Mouse (Mus musculus) midbrain, embryonic 15.5 days (tissue): ENCODE measurements at regions not wholly inside any gene's neighbourhood (a gene's known extent, or its start where the extent isn't known, plus 50 kb on each side); places are given as distances from the start of the nearest gene placed in this dataset.

Experiments used
- ATAC-seq: fragments of 200-750 bp; cut with Nextera tagmentation; replicated peaks from 2 replicates; pipeline ENCODE4 v1.8.0; 2017; ENCODE audit warnings: moderate TSS enrichment
- H3K27ac ChIP-seq: fragments of 300-500 bp; sonication (generic); 2 replicates; pipeline ENCODE4 v1.5.1; 2015; ENCODE audit warnings: mild to moderate bottlenecking, inconsistent platforms
- H3K27me3 ChIP-seq: fragments of 300-500 bp; sonication (generic); replicated peaks from 2 replicates; pipeline ENCODE4 v1.6.1; 2015; ENCODE audit warnings: inconsistent platforms
- H3K36me3 ChIP-seq: fragments of 300-500 bp; sonication (generic); replicated peaks from 2 replicates; pipeline ENCODE4 v1.6.1; 2015; ENCODE audit warnings: inconsistent platforms
- H3K4me1 ChIP-seq: fragments of 300-500 bp; sonication (generic); 2 replicates; pipeline ENCODE4 v1.6.1; 2015; ENCODE audit warnings: inconsistent platforms
- H3K4me2 ChIP-seq: fragments of 300-500 bp; sonication (generic); 2 replicates; pipeline ENCODE4 v1.6.1; 2015; ENCODE audit warnings: inconsistent platforms, mild to moderate bottlenecking, moderate library complexity
- H3K4me3 ChIP-seq: fragments of 300-500 bp; sonication (generic); 2 replicates; pipeline ENCODE4 v1.5.1; 2015; ENCODE audit warnings: mild to moderate bottlenecking, inconsistent platforms
- H3K9ac ChIP-seq: fragments of 300-500 bp; sonication (generic); 2 replicates; pipeline ENCODE4 v1.6.1; 2015; ENCODE audit warnings: mild to moderate bottlenecking, inconsistent platforms
- H3K9me3 ChIP-seq: fragments of 300-500 bp; sonication (generic); 2 replicates; pipeline ENCODE4 v1.6.1; 2016; ENCODE audit warnings: inconsistent platforms
- whole genome bisulfite sequencing: fragments of 180-500 bp; shearing (Covaris S2); methylation state at CpG from one replicate; pipeline ENCODE4 v1.1.7; 2015; ENCODE audit warnings: mixed read lengths; 5-methylcytosine and 5-hydroxymethylcytosine counted together

DNA sequence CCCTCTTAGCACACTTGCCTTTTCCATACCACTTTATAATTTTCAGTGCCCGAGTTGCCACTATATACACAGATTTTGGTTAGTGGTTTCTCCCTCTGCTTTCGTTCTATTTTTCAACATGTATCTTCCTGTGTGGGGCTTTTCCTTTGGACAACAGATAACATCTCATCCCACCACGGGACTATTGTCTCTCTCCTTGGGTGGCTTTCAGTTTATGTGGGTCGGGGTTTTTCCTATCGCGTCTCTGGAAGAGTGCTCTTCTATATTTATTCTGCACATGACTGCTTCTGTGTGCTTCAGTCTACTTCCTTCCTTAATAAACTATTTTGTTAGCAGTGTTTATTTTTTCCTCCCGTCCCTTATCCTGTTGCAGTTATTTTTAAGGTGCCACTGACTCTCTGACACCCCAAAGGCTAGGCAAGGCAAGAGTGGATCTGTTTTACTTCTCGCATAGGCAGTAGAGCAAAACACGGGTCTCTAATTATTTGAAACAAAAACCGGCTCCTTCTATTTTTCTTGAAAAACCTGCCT, 105.4 kb downstream of the Tmco5 start:
- WGBS: 67% methylated on average over 10 of the region's 10 CpGs
- Histone ChIP-seq H3K27me3 (no peaks in the 10 kb centered on the region), H3K27ac (no peak overlapping the region), H3K4me2 (no peak overlapping the region), H3K9ac (no peak overlapping the region), H3K4me1 (peaks cover 6% of the 10 kb centered on the region; the same call in 1 of the 2 replicates), H3K9me3 (no peaks in the 10 kb centered on the region), H3K4me3 (no peak overlapping the region), H3K36me3 (no peaks in the 10 kb centered on the region)
- no peak for ATAC-seq

DNA sequence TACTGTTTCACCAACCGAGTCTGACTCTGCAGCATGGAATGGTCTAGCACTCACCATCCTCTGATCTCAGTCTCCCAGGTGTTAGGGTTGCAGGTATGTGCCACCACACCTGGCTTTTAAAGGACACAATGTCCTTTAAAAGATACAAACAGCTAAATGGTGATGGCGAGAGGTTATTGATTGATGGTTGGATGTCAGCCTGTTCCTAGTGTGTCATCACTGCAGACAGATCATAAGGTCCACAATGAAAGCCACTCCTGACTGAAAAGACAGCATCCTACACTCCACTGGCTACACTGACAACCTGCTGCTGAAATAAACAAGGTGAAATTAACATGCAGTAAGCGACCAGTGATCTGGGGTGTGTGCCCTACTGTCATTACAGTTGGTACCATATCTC, 106.1 kb downstream of the Tmco5 start:
- H3K9me3 ChIP-seq: no peaks in the 10 kb centered on the region
- H3K27me3 ChIP-seq: no peaks in the 10 kb centered on the region
- no peak overlapping the region for H3K27ac ChIP-seq
- WGBS: 77% methylated on average over 3 of the region's 3 CpGs
- peaks cover 6% of the 10 kb centered on the region; the same call in 1 of the 2 replicates for H3K4me1 ChIP-seq
- no peak overlapping the region for H3K4me3 ChIP-seq
- no peak overlapping the region for H3K4me2 ChIP-seq
- H3K9ac ChIP-seq: no peak overlapping the region
- no peaks in the 10 kb centered on the region for H3K36me3 ChIP-seq
- ATAC-seq: no peak

GRCm38 (mm10) chr2:116985549-116985948, 107.1 kb downstream of the Tmco5 start:
- no peak for ATAC-seq
- Histone ChIP-seq H3K4me1 (0 out of 2 replicates have a peak, but pooled peaks cover 2% of the 10 kb centered on the region), H3K9me3 (no peaks in the 10 kb centered on the region), H3K4me2 (no peak overlapping the region), H3K27me3 (no peaks in the 10 kb centered on the region), H3K27ac (no peak overlapping the region), H3K36me3 (no peaks in the 10 kb centered on the region), H3K4me3 (no peak overlapping the region), H3K9ac (no peak overlapping the region)
- 72% methylated on average over 5 of the region's 5 CpGs for WGBS

GRCm38 (mm10) chr2:116988953-116989674, 110.6 kb downstream of the Tmco5 start:
- H3K27me3 ChIP-seq: no peaks in the 10 kb centered on the region
- no peak for ATAC-seq
- WGBS: 89% methylated on average over 8 of the region's 8 CpGs
- no peak overlapping the region for H3K9ac ChIP-seq
- H3K36me3 ChIP-seq: no peaks in the 10 kb centered on the region
- H3K4me2 ChIP-seq: no peak overlapping the region
- H3K27ac ChIP-seq: no peak overlapping the region
- no peak overlapping the region for H3K4me3 ChIP-seq
- no peaks in the 10 kb centered on the region for H3K4me1 ChIP-seq
- H3K9me3 ChIP-seq: no peaks in the 10 kb centered on the region

DNA sequence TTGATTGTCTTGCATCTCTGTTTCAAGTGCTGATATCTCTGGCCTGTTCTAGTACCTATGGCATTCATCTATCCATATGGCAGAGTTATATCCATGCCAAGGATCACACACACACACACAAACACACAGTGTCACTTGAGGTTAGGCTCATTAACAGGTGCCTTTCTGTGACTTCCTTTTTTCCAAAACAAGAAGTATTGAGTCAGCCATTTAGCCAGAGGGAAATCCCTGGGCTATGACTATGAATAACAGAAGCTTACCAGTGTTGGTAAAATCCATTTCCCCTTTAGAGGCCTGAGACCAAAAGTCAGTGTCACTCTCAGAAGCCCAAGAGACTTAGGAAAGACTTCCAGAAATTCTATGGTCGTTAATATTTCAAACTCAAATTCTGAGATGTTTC, 111.6 kb downstream of the Tmco5 start:
- Histone ChIP-seq H3K9ac (no peak overlapping the region), H3K36me3 (no peaks in the 10 kb centered on the region), H3K4me1 (no peaks in the 10 kb centered on the region), H3K4me3 (no peak overlapping the region), H3K4me2 (no peak overlapping the region), H3K9me3 (no peaks in the 10 kb centered on the region), H3K27me3 (no peaks in the 10 kb centered on the region), H3K27ac (no peak overlapping the region)
- ATAC-seq: no peak
- WGBS: 92% methylated on average over 1 of the region's 1 CpGs

DNA sequence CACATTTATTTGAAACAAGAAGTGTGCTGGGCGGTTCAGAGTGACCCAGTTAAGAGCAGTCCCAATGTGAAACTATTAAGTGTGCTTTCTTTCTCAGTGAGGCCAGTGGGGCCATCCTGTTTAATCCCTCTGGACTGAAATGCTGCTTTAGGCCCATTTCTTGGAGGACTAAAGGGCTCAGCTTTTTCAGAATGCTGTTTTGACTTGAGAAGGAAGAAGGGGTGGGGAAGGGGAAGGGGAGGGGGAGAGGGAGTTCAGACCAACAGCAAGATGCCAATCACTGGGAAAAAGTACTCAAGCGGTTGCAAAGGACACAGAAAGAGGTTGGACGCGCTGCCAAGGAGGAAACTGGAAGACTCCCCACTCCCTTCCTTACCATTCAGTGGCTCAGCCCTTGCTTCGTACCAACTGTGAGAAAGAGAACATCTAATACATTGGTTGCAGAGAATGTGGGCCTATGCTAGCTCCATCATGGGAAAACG, 113.1 kb downstream of the Tmco5 start:
- 60% methylated on average over 6 of the region's 6 CpGs for WGBS
- H3K27ac ChIP-seq: no peak overlapping the region
- no peaks in the 10 kb centered on the region for H3K27me3 ChIP-seq
- no peaks in the 10 kb centered on the region for H3K36me3 ChIP-seq
- no peak for ATAC-seq
- no peaks in the 10 kb centered on the region for H3K9me3 ChIP-seq
- no peak overlapping the region for H3K9ac ChIP-seq
- H3K4me2 ChIP-seq: no peak overlapping the region
- no peak overlapping the region for H3K4me3 ChIP-seq
- H3K4me1 ChIP-seq: no peaks in the 10 kb centered on the region

GRCm38 (mm10) chr2:116993724-116994123, 115.2 kb downstream of the Tmco5 start:
- H3K36me3 ChIP-seq: no peaks in the 10 kb centered on the region
- ATAC-seq: no peak
- WGBS: 96% methylated on average over 4 of the region's 4 CpGs
- no peak overlapping the region for H3K27ac ChIP-seq
- no peak overlapping the region for H3K4me2 ChIP-seq
- H3K27me3 ChIP-seq: no peaks in the 10 kb centered on the region
- H3K4me3 ChIP-seq: no peak overlapping the region
- H3K9me3 ChIP-seq: no peaks in the 10 kb centered on the region
- no peak overlapping the region for H3K9ac ChIP-seq
- no peaks in the 10 kb centered on the region for H3K4me1 ChIP-seq

DNA sequence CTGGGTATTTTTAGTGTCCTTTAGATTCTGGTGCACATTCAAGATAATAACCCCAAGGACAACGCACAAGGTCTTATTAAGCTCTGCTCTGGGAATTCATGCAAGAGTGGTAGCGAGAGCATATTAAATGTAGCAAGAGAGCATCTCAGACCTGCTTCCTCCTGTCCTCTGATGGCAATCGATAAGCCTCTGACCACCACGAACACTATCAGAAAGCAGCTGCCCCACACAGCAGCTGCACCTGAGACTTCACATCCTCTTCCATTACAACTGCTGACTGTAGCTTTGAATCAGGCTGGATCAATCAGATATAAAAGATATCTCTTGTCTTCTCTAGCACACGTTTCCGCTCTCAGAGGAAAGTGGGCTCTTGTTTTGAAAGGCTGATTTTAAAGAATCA, 117.8 kb downstream of the Tmco5 start:
- H3K4me1 ChIP-seq: no peaks in the 10 kb centered on the region
- H3K9me3 ChIP-seq: no peaks in the 10 kb centered on the region
- WGBS: 55% methylated on average over 6 of the region's 6 CpGs
- ATAC-seq: peak; percentile 48; the same call in 1 of the 2 replicates
- H3K27me3 ChIP-seq: no peaks in the 10 kb centered on the region
- H3K27ac ChIP-seq: no peak overlapping the region
- H3K4me2 ChIP-seq: no peak overlapping the region
- no peak overlapping the region for H3K9ac ChIP-seq
- no peaks in the 10 kb centered on the region for H3K36me3 ChIP-seq
- no peak overlapping the region for H3K4me3 ChIP-seq

GRCm38 (mm10) chr2:116998822-116999221, 120.3 kb downstream of the Tmco5 start:
- no peaks in the 10 kb centered on the region for H3K4me1 ChIP-seq
- no peak overlapping the region for H3K4me2 ChIP-seq
- H3K36me3 ChIP-seq: no peaks in the 10 kb centered on the region
- no peaks in the 10 kb centered on the region for H3K9me3 ChIP-seq
- WGBS: 68% methylated on average over 1 of the region's 1 CpGs
- no peak overlapping the region for H3K27ac ChIP-seq
- no peak overlapping the region for H3K4me3 ChIP-seq
- no peak for ATAC-seq
- no peak overlapping the region for H3K9ac ChIP-seq
- H3K27me3 ChIP-seq: no peaks in the 10 kb centered on the region

DNA sequence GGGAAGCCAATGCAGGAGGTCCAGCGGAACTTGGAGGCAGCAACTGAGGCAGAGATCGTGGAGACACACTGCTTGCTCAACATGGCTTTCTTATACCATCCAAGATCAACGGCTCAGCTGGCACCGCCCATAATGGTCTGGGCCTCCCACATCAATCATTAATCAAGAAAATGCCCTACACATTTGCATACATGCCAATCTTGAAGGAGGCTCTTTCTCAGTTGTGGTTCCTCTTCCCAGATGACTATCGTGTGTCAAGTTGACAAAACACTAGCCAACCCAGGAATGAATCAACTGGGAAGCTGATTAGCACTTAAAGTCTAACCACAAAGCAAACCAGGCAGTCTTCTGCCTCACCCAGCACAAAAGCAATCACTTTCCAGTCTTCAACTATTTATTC, 121.1 kb downstream of the Tmco5 start:
- Histone ChIP-seq H3K27me3 (no peaks in the 10 kb centered on the region), H3K9ac (no peak overlapping the region), H3K27ac (no peak overlapping the region), H3K4me2 (no peak overlapping the region), H3K4me3 (no peak overlapping the region), H3K36me3 (no peaks in the 10 kb centered on the region), H3K4me1 (no peaks in the 10 kb centered on the region), H3K9me3 (no peaks in the 10 kb centered on the region)
- 89% methylated on average over 5 of the region's 5 CpGs for WGBS
- ATAC-seq: no peak

DNA sequence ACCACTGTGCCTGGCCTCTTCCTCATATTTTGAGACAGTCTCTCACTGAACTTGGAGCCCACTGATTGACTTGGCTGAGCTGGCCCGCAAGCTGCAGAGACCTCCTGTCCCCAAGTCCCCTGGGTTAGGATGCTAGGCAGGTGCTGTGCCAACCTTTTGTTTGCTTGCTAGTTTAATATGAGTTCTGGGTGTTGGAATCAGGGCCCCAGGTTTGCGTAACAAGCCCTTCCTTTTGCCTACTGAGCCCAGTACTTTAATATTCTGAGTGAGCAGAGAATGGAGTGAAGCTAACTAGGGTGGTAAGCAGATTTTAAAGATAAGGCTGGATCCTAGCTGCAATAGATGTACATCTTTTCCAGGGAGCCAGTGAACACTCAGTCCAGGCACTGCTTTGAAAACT, 117.2 kb upstream of the Spred1 start:
- Histone ChIP-seq H3K4me2 (no peak overlapping the region), H3K9me3 (no peaks in the 10 kb centered on the region), H3K4me3 (no peak overlapping the region), H3K4me1 (no peaks in the 10 kb centered on the region), H3K9ac (no peak overlapping the region), H3K27me3 (no peaks in the 10 kb centered on the region), H3K27ac (no peak overlapping the region), H3K36me3 (no peaks in the 10 kb centered on the region)
- no peak for ATAC-seq
- 96% methylated on average over 2 of the region's 2 CpGs for WGBS

- Histone ChIP-seq H3K4me2 (no peak overlapping the region), H3K4me3 (no peak overlapping the region)
- WGBS: 88% methylated on average over 2 of the region's 2 CpGs
Observed at GRCm38 (mm10) chr2:117006846-117007245, 114.3 kb upstream of the Spred1 start.

DNA sequence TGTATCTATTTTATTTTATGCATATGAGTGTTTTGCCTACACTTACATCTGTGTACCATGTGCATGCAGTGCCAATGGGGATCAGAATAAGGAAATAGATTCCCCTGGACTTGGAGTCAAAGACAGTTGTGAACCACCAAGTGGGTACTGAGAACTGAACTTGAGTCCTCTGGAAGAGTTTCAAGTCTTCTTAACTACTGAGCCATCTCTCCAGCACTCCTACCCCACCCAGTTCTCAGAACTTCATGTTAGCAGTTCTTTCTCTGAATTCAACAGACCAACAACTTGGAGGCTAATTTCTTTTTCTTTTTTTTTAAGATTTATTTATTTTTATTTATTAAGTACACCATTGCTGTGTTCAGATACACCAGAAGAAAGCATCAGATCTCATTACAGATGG, 112.3 kb upstream of the Spred1 start:
- Histone ChIP-seq H3K4me1 (no peaks in the 10 kb centered on the region), H3K9me3 (no peaks in the 10 kb centered on the region), H3K9ac (no peak overlapping the region), H3K36me3 (no peaks in the 10 kb centered on the region), H3K27ac (no peak overlapping the region), H3K4me3 (no peak overlapping the region), H3K27me3 (no peaks in the 10 kb centered on the region), H3K4me2 (no peak overlapping the region)
- ATAC-seq: no peak

More at GRCm38 (mm10) chr2:117006846-117007245, 114.3 kb upstream of the Spred1 start:
- H3K27me3 ChIP-seq: no peaks in the 10 kb centered on the region
- no peaks in the 10 kb centered on the region for H3K9me3 ChIP-seq
- H3K36me3 ChIP-seq: no peaks in the 10 kb centered on the region
- H3K4me1 ChIP-seq: no peaks in the 10 kb centered on the region
- H3K27ac ChIP-seq: no peak overlapping the region
- no peak overlapping the region for H3K9ac ChIP-seq
- ATAC-seq: no peak
